Mouse (Mus musculus): ENCODE results near the gene Runx2. TPM values are rescaled to one million over a fixed set of nuclear protein-coding genes. Genes with fewer than 3 reads are reported as not detected.

The Runx2 gene
- polyA plus RNA-seq, 1 experiment from 2014 or later, result 2.2 TPM

GRCm38 (mm10) chr17:44588020-44588419, 226.6 kb downstream of the Runx2 start:
- no peak overlapping the region for H3K9ac ChIP-seq (ENCODE audit: low read length)
- no peak overlapping the region for H3K4me2 ChIP-seq (ENCODE audit: low read depth, low read length, severe bottlenecking)
- DNase-seq (ENCODE audit: low spot score) (no peak), ATAC-seq (replicated peaks; ENCODE audit: low FRiP score) (no peak)
- 8% methylated on average over 3 of the region's 3 CpGs for WGBS
- H3K27me3 ChIP-seq (ENCODE audit: control insufficient read depth, insufficient read depth, low read length), result no peaks in the 10 kb centered on the region
- peaks cover 4% of the 10 kb centered on the region for H3K4me1 ChIP-seq (replicated peaks; ENCODE audit: control insufficient read depth, insufficient read depth, low read length)
- no peak overlapping the region for H3K27ac ChIP-seq (ENCODE audit: low read depth, low read length)
- no peak overlapping the region for H3K4me3 ChIP-seq (ENCODE audit: low read depth, low read length)
- H3K36me3 ChIP-seq (ENCODE audit: control insufficient read depth, insufficient read depth, low read length), result no peaks in the 10 kb centered on the region
- no peaks in the 10 kb centered on the region for H3K9me3 ChIP-seq (ENCODE audit: control insufficient read depth, low read length)

DNA sequence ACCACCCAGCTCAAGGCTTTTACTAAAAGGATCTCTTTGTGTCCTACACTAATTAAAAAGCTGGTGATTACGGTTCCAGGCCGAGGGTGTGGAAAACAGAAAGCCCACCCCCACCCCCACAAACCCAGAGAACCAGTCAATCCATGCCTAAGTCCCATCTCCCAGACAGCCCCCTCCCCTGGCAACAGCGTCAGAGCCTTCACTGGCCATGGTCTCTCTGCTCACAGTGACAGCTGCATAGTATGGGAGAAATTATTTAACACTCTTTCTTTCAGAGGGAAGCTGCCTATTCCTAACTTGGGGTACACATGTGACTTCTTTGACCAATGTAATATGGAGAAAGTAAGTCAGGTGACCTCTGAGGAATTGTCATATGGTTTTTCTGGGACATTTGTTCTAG, 228.4 kb downstream of the Runx2 start:
- no peaks in the 10 kb centered on the region for H3K27me3 ChIP-seq (ENCODE audit: control insufficient read depth, insufficient read depth, low read length)
- no peak overlapping the region for H3K9ac ChIP-seq (ENCODE audit: low read length)
- WGBS, result 47% methylated on average over 3 of the region's 3 CpGs
- DNase-seq (ENCODE audit: low spot score), result no peak
- no peak overlapping the region for H3K4me3 ChIP-seq (ENCODE audit: low read depth, low read length)
- ATAC-seq (replicated peaks; ENCODE audit: low FRiP score), result 0 out of 2 replicates have a peak, but pooled peaks have one; percentile 21
- H3K4me2 ChIP-seq (ENCODE audit: low read depth, low read length, severe bottlenecking), result no peak overlapping the region
- no peaks in the 10 kb centered on the region for H3K36me3 ChIP-seq (ENCODE audit: control insufficient read depth, insufficient read depth, low read length)
- H3K9me3 ChIP-seq (ENCODE audit: control insufficient read depth, low read length), result no peaks in the 10 kb centered on the region
- H3K4me1 ChIP-seq (replicated peaks; ENCODE audit: control insufficient read depth, insufficient read depth, low read length), result peaks cover 4% of the 10 kb centered on the region
- H3K27ac ChIP-seq (ENCODE audit: low read depth, low read length), result no peak overlapping the region

GRCm38 (mm10) chr17:44584781-44585180, 229.8 kb downstream of the Runx2 start:
- Histone ChIP-seq H3K4me3 (ENCODE audit: low read depth, low read length) (no peak overlapping the region), H3K36me3 (ENCODE audit: control insufficient read depth, insufficient read depth, low read length) (no peaks in the 10 kb centered on the region), H3K27ac (ENCODE audit: low read depth, low read length) (no peak overlapping the region), H3K4me1 (replicated peaks; ENCODE audit: control insufficient read depth, insufficient read depth, low read length) (peaks cover 4% of the 10 kb centered on the region), H3K9ac (ENCODE audit: low read length) (no peak overlapping the region), H3K4me2 (ENCODE audit: low read depth, low read length, severe bottlenecking) (no peak overlapping the region), H3K27me3 (ENCODE audit: control insufficient read depth, insufficient read depth, low read length) (no peaks in the 10 kb centered on the region), H3K9me3 (ENCODE audit: control insufficient read depth, low read length) (no peaks in the 10 kb centered on the region)
- WGBS, result 89% methylated on average over 6 of the region's 6 CpGs
- DNase-seq (ENCODE audit: low spot score) (no peak), ATAC-seq (replicated peaks; ENCODE audit: low FRiP score) (no peak)

DNA sequence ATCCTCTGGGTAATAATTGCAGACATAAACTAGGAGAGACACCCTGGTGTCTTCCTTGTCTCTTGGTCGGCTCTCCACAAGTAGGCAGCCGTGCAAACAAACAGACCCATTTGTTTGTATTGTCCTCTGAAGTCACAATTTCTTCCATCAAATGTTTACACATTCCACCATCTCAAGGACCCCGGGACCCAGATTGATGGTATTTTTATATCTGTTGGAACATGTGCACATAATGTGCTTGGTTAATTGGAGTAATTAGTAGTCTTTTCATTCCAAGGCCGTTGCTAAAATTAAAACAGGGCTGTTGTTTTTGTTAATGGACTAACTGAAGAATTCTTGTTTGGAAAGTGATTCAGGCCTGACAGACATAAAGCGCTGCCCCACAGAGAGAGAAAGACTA, 236.8 kb downstream of the Runx2 start:
- H3K27me3 ChIP-seq (ENCODE audit: control insufficient read depth, insufficient read depth, low read length), result no peaks in the 10 kb centered on the region
- no peak overlapping the region for H3K27ac ChIP-seq (ENCODE audit: low read depth, low read length)
- WGBS, result 73% methylated on average over 5 of the region's 5 CpGs
- no peak overlapping the region for H3K4me2 ChIP-seq (ENCODE audit: low read depth, low read length, severe bottlenecking)
- H3K9me3 ChIP-seq (ENCODE audit: control insufficient read depth, low read length), result no peaks in the 10 kb centered on the region
- H3K4me3 ChIP-seq (ENCODE audit: low read depth, low read length), result no peak overlapping the region
- DNase-seq (ENCODE audit: low spot score) (no peak), ATAC-seq (replicated peaks; ENCODE audit: low FRiP score) (no peak)
- no peak overlapping the region for H3K9ac ChIP-seq (ENCODE audit: low read length)
- no peaks in the 10 kb centered on the region for H3K36me3 ChIP-seq (ENCODE audit: control insufficient read depth, insufficient read depth, low read length)
- no peaks in the 10 kb centered on the region for H3K4me1 ChIP-seq (replicated peaks; ENCODE audit: control insufficient read depth, insufficient read depth, low read length)

DNA sequence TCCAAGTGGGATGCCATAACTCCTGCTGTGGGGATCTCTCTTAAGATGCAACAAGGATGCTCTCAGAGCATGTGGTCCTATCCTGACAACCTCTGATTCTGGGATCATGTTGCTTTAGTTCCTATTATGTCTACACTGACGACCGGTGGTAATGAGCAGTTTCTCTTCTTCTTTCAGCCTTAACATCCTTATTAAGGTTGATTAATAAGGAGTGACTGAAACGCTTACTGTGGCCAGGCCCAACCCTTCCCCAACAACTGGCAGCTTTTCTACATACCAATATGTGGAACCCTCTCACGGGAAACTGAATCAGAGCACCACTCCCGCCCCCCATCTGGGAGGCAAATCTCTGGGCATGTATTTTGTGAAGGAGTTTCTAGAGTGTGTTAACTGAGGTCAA, 243.7 kb downstream of the Runx2 start:
- Histone ChIP-seq H3K27ac (ENCODE audit: low read depth, low read length) (no peak overlapping the region), H3K9me3 (ENCODE audit: control insufficient read depth, low read length) (no peaks in the 10 kb centered on the region), H3K36me3 (ENCODE audit: control insufficient read depth, insufficient read depth, low read length) (no peaks in the 10 kb centered on the region), H3K4me3 (ENCODE audit: low read depth, low read length) (no peak overlapping the region), H3K4me1 (replicated peaks; ENCODE audit: control insufficient read depth, insufficient read depth, low read length) (no peaks in the 10 kb centered on the region), H3K27me3 (ENCODE audit: control insufficient read depth, insufficient read depth, low read length) (no peaks in the 10 kb centered on the region), H3K9ac (ENCODE audit: low read length) (no peak overlapping the region), H3K4me2 (ENCODE audit: low read depth, low read length, severe bottlenecking) (no peak overlapping the region)
- DNase-seq (ENCODE audit: low spot score) (no peak), ATAC-seq (replicated peaks; ENCODE audit: low FRiP score) (no peak)
- 80% methylated on average over 5 of the region's 5 CpGs for WGBS

- Histone ChIP-seq H3K36me3 (ENCODE audit: control insufficient read depth, insufficient read depth, low read length) (no peaks in the 10 kb centered on the region), H3K27me3 (ENCODE audit: control insufficient read depth, insufficient read depth, low read length) (no peaks in the 10 kb centered on the region)
- WGBS, result 87% methylated on average over 8 of the region's 8 CpGs
Observed at GRCm38 (mm10) chr17:44569020-44569621, 245.5 kb downstream of the Runx2 start.

DNA sequence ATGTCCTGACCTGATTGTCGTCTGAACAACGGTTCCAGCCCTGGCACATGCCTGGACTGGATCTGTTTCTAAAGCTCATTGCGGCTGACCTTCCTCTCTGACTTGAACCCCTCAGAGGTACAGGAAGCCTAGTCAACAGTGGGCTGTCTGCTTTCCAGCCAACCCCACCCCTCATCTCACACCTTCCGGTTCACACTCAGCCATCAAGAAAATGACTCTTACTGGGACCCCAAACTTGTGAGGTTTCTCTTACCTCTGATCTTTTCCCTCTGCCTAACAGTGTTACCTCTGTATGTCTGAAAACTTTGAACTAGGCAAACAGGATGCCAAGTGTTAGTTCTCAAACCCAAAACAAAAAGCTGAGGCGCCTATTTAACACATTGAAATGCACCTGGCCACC, 247.6 kb downstream of the Runx2 start:
- Histone ChIP-seq H3K9ac (ENCODE audit: low read length) (no peak overlapping the region), H3K4me3 (ENCODE audit: low read depth, low read length) (no peak overlapping the region), H3K27me3 (ENCODE audit: control insufficient read depth, insufficient read depth, low read length) (no peaks in the 10 kb centered on the region), H3K4me2 (ENCODE audit: low read depth, low read length, severe bottlenecking) (no peak overlapping the region), H3K9me3 (ENCODE audit: control insufficient read depth, low read length) (no peaks in the 10 kb centered on the region), H3K4me1 (replicated peaks; ENCODE audit: control insufficient read depth, insufficient read depth, low read length) (no peaks in the 10 kb centered on the region), H3K27ac (ENCODE audit: low read depth, low read length) (no peak overlapping the region), H3K36me3 (ENCODE audit: control insufficient read depth, insufficient read depth, low read length) (no peaks in the 10 kb centered on the region)
- 92% methylated on average over 5 of the region's 5 CpGs for WGBS
- ATAC-seq (replicated peaks; ENCODE audit: low FRiP score) (no peak), DNase-seq (ENCODE audit: low spot score) (no peak)

More at GRCm38 (mm10) chr17:44569020-44569621, 245.5 kb downstream of the Runx2 start:
- no peaks in the 10 kb centered on the region for H3K9me3 ChIP-seq (ENCODE audit: control insufficient read depth, low read length)
- no peaks in the 10 kb centered on the region for H3K4me1 ChIP-seq (replicated peaks; ENCODE audit: control insufficient read depth, insufficient read depth, low read length)
- H3K9ac ChIP-seq (ENCODE audit: low read length), result no peak overlapping the region
- no peak for ATAC-seq (replicated peaks; ENCODE audit: low FRiP score)
- no peak overlapping the region for H3K4me2 ChIP-seq (ENCODE audit: low read depth, low read length, severe bottlenecking)
- no peak overlapping the region for H3K4me3 ChIP-seq (ENCODE audit: low read depth, low read length)
- no peak for DNase-seq (ENCODE audit: low spot score)
- H3K27ac ChIP-seq (ENCODE audit: low read depth, low read length), result no peak overlapping the region

GRCm38 (mm10) chr17:44565884-44566515, 248.6 kb downstream of the Runx2 start:
- whole genome bisulfite sequencing, result 86% methylated on average over 8 of the region's 8 CpGs
- H3K9me3 ChIP-seq (ENCODE audit: control insufficient read depth, low read length), result no peaks in the 10 kb centered on the region
- no peak for DNase-seq (ENCODE audit: low spot score)

DNA sequence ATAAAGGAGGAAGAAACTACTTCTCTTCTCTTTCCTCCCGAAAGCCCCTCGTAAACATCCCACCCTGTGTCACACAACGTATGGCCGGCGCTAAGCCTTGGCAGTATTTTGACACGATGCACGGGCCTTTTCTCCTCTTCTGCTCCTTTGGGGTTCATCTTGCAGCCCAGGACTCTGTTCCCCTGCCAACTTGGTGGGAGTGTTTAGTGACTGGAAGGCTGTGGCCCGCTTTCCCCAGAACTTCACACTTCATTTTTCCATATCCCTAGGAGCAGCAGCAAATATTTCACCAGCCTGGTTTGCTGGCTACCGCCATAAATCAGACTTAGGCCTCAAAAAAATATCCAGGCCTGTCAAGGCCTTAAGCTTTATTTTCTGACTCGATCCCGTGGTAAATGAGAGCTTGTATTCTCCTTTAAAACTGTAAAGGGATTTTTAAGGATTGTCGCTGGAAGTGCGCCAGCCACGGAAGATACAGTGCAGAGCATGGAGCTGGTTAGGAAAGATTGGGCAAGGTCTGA, 249.2 kb downstream of the Runx2 start:
- no peak overlapping the region for H3K9ac ChIP-seq (ENCODE audit: low read length)
- no peak overlapping the region for H3K27ac ChIP-seq (ENCODE audit: low read depth, low read length)
- no peak overlapping the region for H3K4me2 ChIP-seq (ENCODE audit: low read depth, low read length, severe bottlenecking)
- ATAC-seq (replicated peaks; ENCODE audit: low FRiP score), result no peak
- no peaks in the 10 kb centered on the region for H3K36me3 ChIP-seq (ENCODE audit: control insufficient read depth, insufficient read depth, low read length)
- DNase-seq (ENCODE audit: low spot score), result no peak
- no peaks in the 10 kb centered on the region for H3K27me3 ChIP-seq (ENCODE audit: control insufficient read depth, insufficient read depth, low read length)
- no peaks in the 10 kb centered on the region for H3K4me1 ChIP-seq (replicated peaks; ENCODE audit: control insufficient read depth, insufficient read depth, low read length)
- H3K4me3 ChIP-seq (ENCODE audit: low read depth, low read length), result no peak overlapping the region
- no peaks in the 10 kb centered on the region for H3K9me3 ChIP-seq (ENCODE audit: control insufficient read depth, low read length)
- 86% methylated on average over 14 of the region's 14 CpGs for WGBS

More at GRCm38 (mm10) chr17:44565884-44566515, 248.6 kb downstream of the Runx2 start:
- ATAC-seq (replicated peaks; ENCODE audit: low FRiP score), result no peak
- H3K27me3 ChIP-seq (ENCODE audit: control insufficient read depth, insufficient read depth, low read length), result no peaks in the 10 kb centered on the region
- H3K27ac ChIP-seq (ENCODE audit: low read depth, low read length), result no peak overlapping the region
- H3K36me3 ChIP-seq (ENCODE audit: control insufficient read depth, insufficient read depth, low read length), result no peaks in the 10 kb centered on the region
- no peak overlapping the region for H3K4me3 ChIP-seq (ENCODE audit: low read depth, low read length)
- H3K4me2 ChIP-seq (ENCODE audit: low read depth, low read length, severe bottlenecking), result no peak overlapping the region
- no peak overlapping the region for H3K9ac ChIP-seq (ENCODE audit: low read length)
- no peaks in the 10 kb centered on the region for H3K4me1 ChIP-seq (replicated peaks; ENCODE audit: control insufficient read depth, insufficient read depth, low read length)
